Mouse (Mus musculus): ENCODE results near the gene Hrk.

GRCm38 (mm10) chr5:118118922-118119321 is 45.5 kb upstream of the Hrk start:
- TF ChIP-seq CTCF (IDR thresholded peaks at IDR 0.05; ENCODE audit: low read depth): no peak
- TF ChIP-seq EP300 (IDR thresholded peaks at IDR 0.05; ENCODE audit: low read depth): no peak
